Mouse (Mus musculus) colon, adult 2 months (tissue): ENCODE measurements around the gene Gm572. TPM values are rescaled to one million over a fixed set of nuclear protein-coding genes. Genes with fewer than 3 reads are reported as not detected.

Source experiments
- polyA plus RNA-seq: library from polyadenylated mRNA; depleted of rRNA; stranded (reverse); fragments of >200 nt; gene quantifications from 2 replicates; pipeline ENCODE4 v1.2.3, GENCODE M21; 2012; rRNA removed

Gm572 gene
- not detected in 2 replicates for polyA plus RNA-seq

DNA sequence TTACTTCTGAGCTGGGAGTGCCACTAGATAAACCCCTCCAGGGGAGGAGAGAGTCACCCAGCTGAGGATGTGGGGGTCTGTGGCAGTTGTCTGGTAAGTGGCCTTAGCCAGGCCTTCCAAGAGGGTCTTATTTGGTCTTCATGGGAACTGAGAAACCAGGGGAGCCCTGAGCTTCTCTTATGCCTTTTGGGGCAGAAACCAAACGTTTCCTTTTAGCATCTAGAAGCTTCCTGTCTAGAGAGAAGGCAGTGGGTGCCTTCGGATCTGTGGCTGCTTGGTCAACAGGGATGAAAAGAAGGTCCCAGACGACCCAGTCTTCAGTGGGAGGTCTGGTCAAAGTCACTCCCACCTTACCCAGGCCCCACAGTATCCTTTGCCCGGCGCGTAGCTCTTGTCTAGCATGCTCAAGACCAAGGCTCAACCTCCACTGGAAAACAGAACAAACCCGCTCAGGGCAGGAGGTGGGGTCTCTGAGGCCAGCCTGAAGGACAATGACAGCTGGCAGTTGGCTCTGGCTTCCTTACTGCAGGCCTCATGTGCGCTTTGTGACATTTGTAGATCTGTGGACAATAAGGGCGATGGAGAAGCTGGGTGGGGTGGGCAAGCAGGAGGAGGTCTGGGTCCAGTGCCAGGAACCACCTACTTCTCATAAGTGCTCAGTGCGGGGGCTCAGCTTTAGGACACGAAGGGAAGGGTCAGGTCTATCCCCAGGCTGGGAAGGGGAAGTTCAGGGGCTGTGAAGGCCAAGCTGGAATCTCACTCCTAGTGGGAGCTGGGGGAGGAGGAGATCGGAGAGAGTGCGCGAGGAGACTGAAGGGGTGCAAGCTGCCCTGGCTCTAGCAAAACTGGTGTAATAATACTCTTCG is at the start of gene Gm572:
Gm572 (plus strand) TSS at position 27 of the 866 bp plus-strand sequence.

DNA sequence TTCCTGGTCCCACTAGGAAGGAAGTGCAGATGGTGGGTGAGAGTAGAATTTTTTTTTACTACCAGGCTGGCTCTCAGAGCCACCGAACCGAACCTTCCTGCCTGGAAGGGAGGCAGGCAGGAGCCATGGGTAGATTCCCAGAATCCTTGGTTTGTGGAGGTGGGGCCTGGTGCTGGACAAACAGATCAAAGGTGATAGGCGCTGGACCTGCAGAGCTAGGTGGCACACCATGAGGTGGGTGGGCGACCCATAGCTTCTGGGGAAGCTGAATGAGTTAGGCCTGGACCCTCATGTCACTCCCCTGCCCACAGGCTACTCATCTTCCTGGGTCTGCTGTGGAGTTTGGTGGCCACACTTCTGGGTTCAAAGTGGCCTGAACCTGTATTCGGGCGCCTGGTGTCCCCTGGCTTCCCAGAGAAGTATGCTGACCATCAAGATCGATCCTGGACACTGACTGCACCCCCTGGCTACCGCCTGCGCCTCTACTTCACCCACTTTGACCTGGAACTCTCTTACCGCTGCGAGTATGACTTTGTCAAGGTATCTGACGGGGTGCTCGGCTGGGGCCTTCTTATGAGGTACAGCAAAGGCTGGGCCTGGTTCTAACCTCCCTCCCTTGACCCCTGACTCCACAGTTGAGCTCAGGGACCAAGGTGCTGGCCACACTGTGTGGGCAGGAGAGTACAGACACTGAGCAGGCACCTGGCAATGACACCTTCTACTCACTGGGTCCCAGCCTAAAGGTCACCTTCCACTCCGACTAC is 40.6 kb upstream of the Gm572 start, which contains the start of gene Masp2:
Masp2 (plus strand) TSS at position 198 of the 764 bp plus-strand sequence.

DNA sequence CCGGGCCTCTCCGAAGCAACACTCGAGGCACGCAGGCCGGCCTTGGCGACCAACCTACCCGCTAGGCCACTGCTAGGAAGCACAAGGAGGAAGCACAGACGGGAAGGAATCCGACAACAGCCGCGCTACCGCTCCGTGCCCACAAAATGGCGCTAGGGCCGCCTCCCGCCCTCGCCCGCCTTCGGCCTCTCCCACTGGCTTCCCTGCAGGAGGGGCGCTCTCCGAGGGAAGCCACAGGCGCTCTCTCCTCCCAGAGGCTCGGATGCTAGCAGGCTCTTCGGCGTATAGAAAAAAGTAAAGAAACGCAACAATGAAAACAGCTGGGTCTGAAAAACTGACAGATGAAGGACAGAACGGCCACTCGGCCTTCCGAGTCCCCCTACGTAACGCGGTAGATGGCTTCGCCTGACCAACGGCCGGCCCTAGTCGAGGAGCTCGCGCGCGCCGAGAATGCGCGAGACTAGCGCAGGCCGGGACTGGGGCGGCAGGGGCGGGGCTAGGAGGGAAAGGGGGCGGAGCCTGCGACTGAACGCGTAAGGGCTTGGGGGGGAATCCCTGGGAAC is 16.4 kb upstream of the Gm572 start, which contains the start of gene Tardbp:
Tardbp (minus strand) TSS at position 397 of the 563 bp plus-strand sequence.

Other genes starting within 250 kb of the Gm572 start
- 17.3 and 19.1 TPM in 2 replicates for gene Ubiad1, start 198.5 kb upstream of the Gm572 start, polyA plus RNA-seq
- gene Mtor, start 194.7 kb upstream of the Gm572 start, polyA plus RNA-seq: 19.5 and 21.8 TPM in 2 replicates
- 5.7 and 7.2 TPM in 2 replicates for gene Angptl7, start 142.9 kb upstream of the Gm572 start, polyA plus RNA-seq
- 16.6 and 20.7 TPM in 2 replicates for gene Exosc10, start 84.9 kb upstream of the Gm572 start, polyA plus RNA-seq
- 56.1 and 59.9 TPM in 2 replicates for gene Srm, start 51.8 kb upstream of the Gm572 start, polyA plus RNA-seq
- gene Masp2, start 40.8 kb upstream of the Gm572 start, polyA plus RNA-seq: 0.58 and 1.9 TPM in 2 replicates
- 24.0 and 30.7 TPM in 2 replicates for gene Tardbp, start 16.3 kb upstream of the Gm572 start, polyA plus RNA-seq
- gene Casz1, start 161.1 kb downstream of the Gm572 start, polyA plus RNA-seq: 63.9 and 68.9 TPM in 2 replicates